Comparison of ENCODE assay signal across 10 mouse cellular contexts in genomic region chr1:78016541-78017267, GRCm38 (mm10).
DNase-seq lines count a peak whose midpoint lies in the region; ATAC-seq and TF ChIP-seq lines count a peak whose summit lies in the region.
"Had no signal": no experiment of that assay in that cellular context is flagged by ENCODE, and none has a peak within 500 bp of the region (broad histone marks: within the 10 kb centered on the region; RNA-seq: fewer than 3 reads in every experiment).

No protein-coding gene starts in this region.

- ATAC-seq in lung, embryonic 15.5 days (ENCODE audit: borderline replicate concordance, extremely low read depth, low FRiP score, low TSS enrichment) = no peak
- no peak for ATAC-seq in limb, embryonic 15.5 days (ENCODE audit: insufficient number of reproducible peaks, low FRiP score, low TSS enrichment, low read depth)
- no peak for ATAC-seq in liver, postnatal 0 days

- WGBS in cerebellum, adult 2 months = 8% methylated on average over 18 of the region's 18 CpGs
- 39% methylated on average over 18 of the region's 18 CpGs for WGBS in lung, embryonic 15.5 days
- 35% methylated on average over 18 of the region's 18 CpGs for WGBS in limb, embryonic 15.5 days
- 73% methylated on average over 18 of the region's 18 CpGs for WGBS in liver, postnatal 0 days (ENCODE audit: insufficient replicate concordance)

- H3K4me3 ChIP-seq in cerebellum, adult 2 months (replicated peaks; ENCODE audit: insufficient read depth, low read depth, low read length) = no peak overlapping the region
- H3K4me3 ChIP-seq in lung, embryonic 15.5 days = no peak overlapping the region
- no peak overlapping the region for H3K4me3 ChIP-seq in limb, embryonic 15.5 days
- no peak overlapping the region for H3K4me3 ChIP-seq in liver, postnatal 0 days (ENCODE audit: low read depth, low read length)

- DNase-seq in cerebellum, postnatal 10 days = peak; percentile 46 to 59
- no peak for DNase-seq in cerebellum, adult 2 months
- no peak for DNase-seq in lung, postnatal 4 days
- DNase-seq in adrenal gland, postnatal 25 days = no peak
- DNase-seq in liver, postnatal 0 days = no peak
- DNase-seq in cerebellum, adult 8-10 months = no peak
- DNase-seq: heart, postnatal 14 days; kidney, postnatal 25 days had no signal

- no peak overlapping the region for H3K27ac ChIP-seq in cerebellum, adult 2 months (ENCODE audit: insufficient read depth, low read length)
- no peak overlapping the region for H3K27ac ChIP-seq in lung, embryonic 15.5 days
- peak overlapping the region; percentile 5; the same call in 1 of the 2 replicates for H3K27ac ChIP-seq in limb, embryonic 15.5 days
- H3K27ac ChIP-seq in liver, postnatal 0 days (ENCODE audit: low read depth) = no peak overlapping the region

- no peak for TF ChIP-seq POLR2A in cerebellum, adult 2 months (IDR thresholded peaks at IDR 0.05; ENCODE audit: borderline replicate concordance, insufficient read depth, low read length)

- TF ChIP-seq CTCF in cerebellum, adult 2 months (IDR thresholded peaks at IDR 0.05; ENCODE audit: borderline replicate concordance, insufficient read depth, low read depth, low read length) = no peak
- TF ChIP-seq CTCF in liver, postnatal 0 days (IDR thresholded peaks at IDR 0.05; ENCODE audit: low read depth) = no peak

- no peaks in the 10 kb centered on the region for H3K4me1 ChIP-seq in cerebellum, adult 2 months (ENCODE audit: control insufficient read depth, insufficient read depth, low read length)
- no peaks in the 10 kb centered on the region; the same call in 1 of the 2 replicates for H3K4me1 ChIP-seq in lung, embryonic 15.5 days
- H3K4me1 ChIP-seq in limb, embryonic 15.5 days = peaks cover 10% of the 10 kb centered on the region
- no peaks in the 10 kb centered on the region for H3K4me1 ChIP-seq in liver, postnatal 0 days (ENCODE audit: insufficient read depth)

- no peaks in the 10 kb centered on the region for H3K9me3 ChIP-seq in lung, embryonic 15.5 days
- H3K9me3 ChIP-seq in limb, embryonic 15.5 days = no peaks in the 10 kb centered on the region
- no peaks in the 10 kb centered on the region for H3K9me3 ChIP-seq in liver, postnatal 0 days (ENCODE audit: low read length)

- TF ChIP-seq EP300 in liver, postnatal 0 days (IDR thresholded peaks at IDR 0.05; ENCODE audit: low read depth) = no peak

- peak overlapping the region; percentile 29 for H3K4me2 ChIP-seq in lung, embryonic 15.5 days
- H3K4me2 ChIP-seq in limb, embryonic 15.5 days = peak overlapping the region; percentile 24
- no peak overlapping the region for H3K4me2 ChIP-seq in liver, postnatal 0 days (ENCODE audit: low read depth, low read length)

- no peaks in the 10 kb centered on the region for H3K36me3 ChIP-seq in lung, embryonic 15.5 days
- no peaks in the 10 kb centered on the region for H3K36me3 ChIP-seq in limb, embryonic 15.5 days
- no peaks in the 10 kb centered on the region for H3K36me3 ChIP-seq in liver, postnatal 0 days (replicated peaks; ENCODE audit: insufficient read depth, low read length)

- H3K27me3 ChIP-seq in cerebellum, adult 2 months (ENCODE audit: control insufficient read depth, insufficient read depth, low read length) = no peaks in the 10 kb centered on the region
- H3K27me3 ChIP-seq in lung, embryonic 15.5 days = no peaks in the 10 kb centered on the region
- H3K27me3 ChIP-seq in limb, embryonic 15.5 days = 0 out of 2 replicates have a peak, but pooled peaks cover 12% of the 10 kb centered on the region
- H3K27me3 ChIP-seq in liver, postnatal 0 days (ENCODE audit: insufficient read depth, low read length) = no peaks in the 10 kb centered on the region

- no peak overlapping the region for H3K9ac ChIP-seq in lung, embryonic 15.5 days
- H3K9ac ChIP-seq in limb, embryonic 15.5 days = no peak overlapping the region
- H3K9ac ChIP-seq in liver, postnatal 0 days (replicated peaks) = no peak overlapping the region

Comparison
In these comparisons a context has a peak if more than half of its experiments do, and no peak if none do; other contexts are left out.
1. DNase-seq: peak in cerebellum, postnatal 10 days (2 of 2); none in cerebellum, adult 2 months (0 of 2), lung, postnatal 4 days (0 of 2), adrenal gland, postnatal 25 days (single experiment), liver, postnatal 0 days (single experiment) and cerebellum, adult 8-10 months (single experiment).